26 mouse cellular contexts compared by ENCODE assay signal in genomic region chr17:24496026-24496425, GRCm38 (mm10). TPM values are rescaled to one million over a fixed set of nuclear protein-coding genes. Genes with fewer than 3 reads are reported as not detected.
DNase-seq lines count a peak whose midpoint lies in the region; ATAC-seq and TF ChIP-seq lines count a peak whose summit lies in the region.
"Had no signal": no experiment of that assay in that cellular context is flagged by ENCODE, and none has a peak within 500 bp of the region (broad histone marks: within the 10 kb centered on the region; RNA-seq: fewer than 3 reads in every experiment).

No protein-coding gene starts in this region.

- no peaks in the 10 kb centered on the region for H3K9me3 ChIP-seq in hindbrain, embryonic 13.5 days
- no peaks in the 10 kb centered on the region for H3K9me3 ChIP-seq in hindbrain, embryonic 10.5 days
- H3K9me3 ChIP-seq in stomach, postnatal 0 days (ENCODE audit: control insufficient read depth, low read length), result no peaks in the 10 kb centered on the region
- H3K9me3 ChIP-seq: embryonic facial prominence, embryonic 15.5 days; heart, embryonic 13.5 days; limb, embryonic 12.5 days; liver, embryonic 15.5 days; midbrain, embryonic 15.5 days had no signal

- no peak for TF ChIP-seq CTCF in left cerebral cortex, adult 2 months (IDR thresholded peaks at IDR 0.05)
- no peak for TF ChIP-seq CTCF in stomach, postnatal 0 days (IDR thresholded peaks at IDR 0.05; ENCODE audit: low read depth)

- DNase-seq in adrenal gland, postnatal 14 days, result peak; percentile 48
- DNase-seq in adrenal gland, adult 18-20 months (ENCODE audit: low spot score in 2 of 2), result no peak
- no peak for DNase-seq in hindbrain, embryonic 10.5 days (ENCODE audit: low spot score)
- no peak for DNase-seq in left cerebral cortex, adult 2 months (ENCODE audit: extremely low spot score in 1 of 2, low spot score in 2 of 2)
- no peak for DNase-seq in left cerebral cortex, postnatal 25 days (ENCODE audit: low spot score in 2 of 2)
- no peak for DNase-seq in stomach, postnatal 0 days (ENCODE audit: low spot score)
- DNase-seq: cerebellum, adult 11 months; cerebellum, adult 9-10 months; heart, postnatal 10 days; kidney, adult 11 months; kidney, postnatal 36 days; lung, embryonic 14.5 days; lung, postnatal 14 days; retina, postnatal 1 day had no signal

- no peak for TF ChIP-seq EP300 in stomach, postnatal 0 days (optimal IDR thresholded peaks at IDR 0.05)

- no peaks in the 10 kb centered on the region for H3K27me3 ChIP-seq in hindbrain, embryonic 13.5 days
- H3K27me3 ChIP-seq in hindbrain, embryonic 10.5 days (ENCODE audit: insufficient read depth, poor library complexity, severe bottlenecking), result no peaks in the 10 kb centered on the region
- no peaks in the 10 kb centered on the region for H3K27me3 ChIP-seq in stomach, postnatal 0 days (ENCODE audit: control insufficient read depth, insufficient read depth, low read length)
- H3K27me3 ChIP-seq: embryonic facial prominence, embryonic 15.5 days; midbrain, embryonic 15.5 days; Patski had no signal

- peak overlapping the region; percentile 23; the same call in 1 of the 2 replicates for H3K27ac ChIP-seq in hindbrain, embryonic 13.5 days
- no peak overlapping the region for H3K27ac ChIP-seq in hindbrain, embryonic 10.5 days
- peak overlapping the region; percentile 70 for H3K27ac ChIP-seq in left cerebral cortex, adult 2 months
- no peak overlapping the region for H3K27ac ChIP-seq in stomach, postnatal 0 days (replicated peaks)
- H3K27ac ChIP-seq: embryonic facial prominence, embryonic 15.5 days; heart, embryonic 13.5 days; limb, embryonic 12.5 days; liver, embryonic 15.5 days had no signal

- H3K4me3 ChIP-seq in hindbrain, embryonic 13.5 days, result no peak overlapping the region
- no peak overlapping the region for H3K4me3 ChIP-seq in hindbrain, embryonic 10.5 days
- no peak overlapping the region for H3K4me3 ChIP-seq in left cerebral cortex, adult 2 months
- no peak overlapping the region for H3K4me3 ChIP-seq in stomach, postnatal 0 days (ENCODE audit: low read depth, low read length)
- H3K4me3 ChIP-seq: embryonic facial prominence, embryonic 15.5 days; heart, embryonic 13.5 days; limb, embryonic 12.5 days; liver, embryonic 15.5 days; midbrain, embryonic 15.5 days had no signal

- intact Hi-C loops in left cerebral cortex, adult 2 months (cut with DNase I), result no loop called here
- intact Hi-C loops in left cerebral cortex, postnatal 25 days (cut with DNase I), result no loop called here

- peak overlapping the region; percentile 39; the same call in 1 of the 2 replicates for H3K9ac ChIP-seq in hindbrain, embryonic 13.5 days
- H3K9ac ChIP-seq in stomach, postnatal 0 days (ENCODE audit: low read length), result peak overlapping the region; percentile 13; the same call in 1 of the 2 replicates
- H3K9ac ChIP-seq: embryonic facial prominence, embryonic 15.5 days; heart, embryonic 13.5 days; limb, embryonic 12.5 days; liver, embryonic 15.5 days; lung, embryonic 14.5 days; midbrain, embryonic 15.5 days had no signal

- no peak overlapping the region for H3K4me2 ChIP-seq in hindbrain, embryonic 13.5 days
- H3K4me2 ChIP-seq in stomach, postnatal 0 days (replicated peaks; ENCODE audit: low read depth), result no peak overlapping the region
- H3K4me2 ChIP-seq: embryonic facial prominence, embryonic 15.5 days; heart, embryonic 13.5 days; limb, embryonic 12.5 days; liver, embryonic 15.5 days; lung, embryonic 14.5 days; midbrain, embryonic 15.5 days had no signal

- 75% methylated on average over 1 of the region's 1 CpGs for WGBS in hindbrain, embryonic 13.5 days
- 97% methylated on average over 1 of the region's 1 CpGs for WGBS in hindbrain, embryonic 10.5 days
- 71% methylated on average over 1 of the region's 1 CpGs for WGBS in stomach, postnatal 0 days

- peaks cover 22% of the 10 kb centered on the region for H3K4me1 ChIP-seq in hindbrain, embryonic 13.5 days (replicated peaks)
- H3K4me1 ChIP-seq in hindbrain, embryonic 10.5 days (replicated peaks), result peaks cover 7% of the 10 kb centered on the region
- H3K4me1 ChIP-seq in stomach, postnatal 0 days (replicated peaks; ENCODE audit: control insufficient read depth, insufficient read depth), result no peaks in the 10 kb centered on the region
- H3K4me1 ChIP-seq: embryonic facial prominence, embryonic 15.5 days; heart, embryonic 13.5 days; liver, embryonic 15.5 days had no signal

- H3K36me3 ChIP-seq in hindbrain, embryonic 13.5 days, result peaks cover 58% of the 10 kb centered on the region
- peaks cover 52% of the 10 kb centered on the region for H3K36me3 ChIP-seq in hindbrain, embryonic 10.5 days
- H3K36me3 ChIP-seq in stomach, postnatal 0 days (ENCODE audit: control insufficient read depth, insufficient read depth, low read length), result no peaks in the 10 kb centered on the region
- H3K36me3 ChIP-seq: embryonic facial prominence, embryonic 15.5 days; heart, embryonic 13.5 days; liver, embryonic 15.5 days had no signal

- no peak for ATAC-seq in hindbrain, embryonic 13.5 days (ENCODE audit: low FRiP score)
- ATAC-seq in stomach, postnatal 0 days (ENCODE audit: low FRiP score, low TSS enrichment), result no peak
- ATAC-seq: midbrain, embryonic 15.5 days; Patski had no signal

RNA-seq across cellular contexts. Expression of gene Caskin1, which starts 7.6 kb away (rescaled TPM):
- total RNA-seq in adrenal gland, postnatal 14 days (2021), result 14.8 and 16.1 TPM in 2 replicates
- 10 to 100 TPM; 16.0 to 31.5 TPM for total RNA-seq in adrenal gland, adult 18-20 months (2021)
- polyA plus RNA-seq in hindbrain, embryonic 13.5 days (2015; fragmentation: Nextera tagmentation; extraction: Ambion mirVana), result 32.8 and 34.3 TPM in 2 replicates
- 6.8 and 10.2 TPM in 2 replicates for polyA plus RNA-seq in hindbrain, embryonic 10.5 days (2016; fragmentation: Nextera tagmentation; extraction: Ambion mirVana)
- 100 to 1,000 TPM; 134 to 144 TPM for total RNA-seq in left cerebral cortex, adult 2 months (2021)
- total RNA-seq in left cerebral cortex, postnatal 25 days (2021), result 100 to 1,000 TPM; 115 to 121 TPM
- polyA plus RNA-seq in stomach, postnatal 0 days (2015; fragmentation: Nextera tagmentation; extraction: Ambion mirVana), result 0.84 and 1.3 TPM in 2 replicates
- total RNA-seq: common myeloid progenitor, adult 5-6 weeks; hematopoietic stem cell, adult 5-6 weeks had no signal

RNA-seq across cellular contexts. Expression of gene Mlst8, which starts 17.1 kb away (rescaled TPM):
- total RNA-seq in adrenal gland, postnatal 14 days (2021), result 19.5 and 23.3 TPM in 2 replicates
- 10 to 100 TPM; 24.6 to 26.5 TPM for total RNA-seq in adrenal gland, adult 18-20 months (2021)
- polyA plus RNA-seq in hindbrain, embryonic 13.5 days (2015; fragmentation: Nextera tagmentation; extraction: Ambion mirVana), result 35.5 and 36.1 TPM in 2 replicates
- polyA plus RNA-seq in hindbrain, embryonic 10.5 days (2016; fragmentation: Nextera tagmentation; extraction: Ambion mirVana), result 35.1 and 36.0 TPM in 2 replicates
- 10 to 100 TPM; 34.5 to 37.1 TPM for total RNA-seq in left cerebral cortex, adult 2 months (2021)
- total RNA-seq in left cerebral cortex, postnatal 25 days (2021), result 10 to 100 TPM; 30.0 to 32.2 TPM
- 12.4 and 13.4 TPM in 2 replicates for polyA plus RNA-seq in stomach, postnatal 0 days (2015; fragmentation: Nextera tagmentation; extraction: Ambion mirVana)

RNA-seq across cellular contexts. Expression of gene Bricd5, which starts 22.3 kb away (rescaled TPM):
- total RNA-seq in adrenal gland, postnatal 14 days (2021), result 0.75 TPM in 1 of 2 replicates, not detected in the other
- total RNA-seq in adrenal gland, adult 18-20 months (2021), result under 1 TPM; 0.42 to 0.53 TPM
- 0.27 and 1.2 TPM in 2 replicates for polyA plus RNA-seq in hindbrain, embryonic 13.5 days (2015; fragmentation: Nextera tagmentation; extraction: Ambion mirVana)
- 0.61 and 2.5 TPM in 2 replicates for polyA plus RNA-seq in hindbrain, embryonic 10.5 days (2016; fragmentation: Nextera tagmentation; extraction: Ambion mirVana)
- total RNA-seq in left cerebral cortex, adult 2 months (2021), result 1 to 10 TPM; 1.7 to 1.9 TPM
- 1 to 10 TPM; 1.4 to 1.6 TPM for total RNA-seq in left cerebral cortex, postnatal 25 days (2021)
- 0.13 TPM in 1 of 2 replicates, not detected in the other for polyA plus RNA-seq in stomach, postnatal 0 days (2015; fragmentation: Nextera tagmentation; extraction: Ambion mirVana)
- total RNA-seq: common myeloid progenitor, adult 5-6 weeks; gastrocnemius, adult 8-10 months; liver, adult 2 months had no signal
- polyA plus RNA-seq: limb, embryonic 12.5 days; liver, embryonic 15.5 days; stomach, embryonic 14.5 days had no signal

RNA-seq across cellular contexts. Expression of gene Pgp, which starts 25.8 kb away (rescaled TPM):
- total RNA-seq in adrenal gland, postnatal 14 days (2021), result 55.8 and 59.0 TPM in 2 replicates
- 10 to 100 TPM; 85.8 to 86.4 TPM for total RNA-seq in adrenal gland, adult 18-20 months (2021)
- 55.4 and 56.9 TPM in 2 replicates for polyA plus RNA-seq in hindbrain, embryonic 13.5 days (2015; fragmentation: Nextera tagmentation; extraction: Ambion mirVana)
- 80.9 and 81.8 TPM in 2 replicates for polyA plus RNA-seq in hindbrain, embryonic 10.5 days (2016; fragmentation: Nextera tagmentation; extraction: Ambion mirVana)
- total RNA-seq in left cerebral cortex, adult 2 months (2021), result 10 to 100 TPM; 65.8 to 69.6 TPM
- 10 to 100 TPM; 70.2 to 72.3 TPM for total RNA-seq in left cerebral cortex, postnatal 25 days (2021)
- 45.4 and 48.9 TPM in 2 replicates for polyA plus RNA-seq in stomach, postnatal 0 days (2015; fragmentation: Nextera tagmentation; extraction: Ambion mirVana)

RNA-seq across cellular contexts. Expression of gene E4f1, which starts 25.9 kb away (rescaled TPM):
- total RNA-seq in adrenal gland, postnatal 14 days (2021), result 16.2 and 19.4 TPM in 2 replicates
- total RNA-seq in adrenal gland, adult 18-20 months (2021), result 10 to 100 TPM; 21.9 to 23.1 TPM
- polyA plus RNA-seq in hindbrain, embryonic 13.5 days (2015; fragmentation: Nextera tagmentation; extraction: Ambion mirVana), result 41.9 and 43.5 TPM in 2 replicates
- 37.8 and 40.1 TPM in 2 replicates for polyA plus RNA-seq in hindbrain, embryonic 10.5 days (2016; fragmentation: Nextera tagmentation; extraction: Ambion mirVana)
- total RNA-seq in left cerebral cortex, adult 2 months (2021), result 10 to 100 TPM; 37.7 to 41.7 TPM
- 10 to 100 TPM; 30.4 to 33.2 TPM for total RNA-seq in left cerebral cortex, postnatal 25 days (2021)
- 12.0 and 12.5 TPM in 2 replicates for polyA plus RNA-seq in stomach, postnatal 0 days (2015; fragmentation: Nextera tagmentation; extraction: Ambion mirVana)

Comparison
In these comparisons a context has a peak if more than half of its experiments do, and no peak if none do; other contexts are left out.
1. H3K27ac ChIP-seq: peak in hindbrain, embryonic 13.5 days (single experiment) and left cerebral cortex, adult 2 months (single experiment); none in hindbrain, embryonic 10.5 days (single experiment) and stomach, postnatal 0 days (single experiment).